Mouse (Mus musculus) forebrain, embryonic 14.5 days (tissue): ENCODE results near the gene Vars2. TPM values are rescaled to one million over a fixed set of nuclear protein-coding genes. Genes with fewer than 3 reads are reported as not detected.

Experiments used
- ATAC-seq: fragments of 200-750 bp; cut with Nextera tagmentation; 2 replicates; pipeline ENCODE4 v1.8.0; 2017; ENCODE audit warnings: mild to moderate bottlenecking, moderate library complexity
- DNase-seq: peaks from one replicate; pipeline ENCODE4 v3.0.0-alpha.2; 2015; ENCODE audit warnings: low spot score
- H3K27ac ChIP-seq: fragments of 300-500 bp; sonication (generic); 2 replicates; pipeline ENCODE4 v1.5.1; 2014; ENCODE audit warnings: low read depth, mild to moderate bottlenecking, control low read depth, low read length, moderate library complexity
- H3K27me3 ChIP-seq: fragments of 300-500 bp; sonication (generic); replicated peaks from 2 replicates; pipeline ENCODE4 v1.6.1; 2014; ENCODE audit warnings: low read length, control low read depth, mixed read lengths; ENCODE audit not compliant: control insufficient read depth, insufficient read depth
- H3K36me3 ChIP-seq: fragments of 300-500 bp; sonication (generic); 2 replicates; pipeline ENCODE4 v1.6.1; 2014; ENCODE audit warnings: low read length, control low read depth; ENCODE audit not compliant: control insufficient read depth, insufficient read depth
- H3K4me1 ChIP-seq: fragments of 300-500 bp; sonication (generic); 2 replicates; pipeline ENCODE4 v1.6.1; 2014; ENCODE audit warnings: antibody characterized with exemption, low read length, control low read depth; ENCODE audit not compliant: control insufficient read depth, insufficient read depth
- H3K4me2 ChIP-seq: fragments of 300-500 bp; sonication (generic); 2 replicates; pipeline ENCODE4 v1.6.1; 2014; ENCODE audit warnings: mild to moderate bottlenecking, control low read depth, low read length
- H3K4me3 ChIP-seq: fragments of 300-500 bp; sonication (generic); 2 replicates; pipeline ENCODE4 v1.5.1; 2014; ENCODE audit warnings: low read depth, low read length, control low read depth
- H3K9ac ChIP-seq: fragments of 300-500 bp; sonication (generic); 2 replicates; pipeline ENCODE4 v1.6.1; 2014; ENCODE audit warnings: mild to moderate bottlenecking, low read length, control low read depth, moderate library complexity
- H3K9me3 ChIP-seq: fragments of 300-500 bp; sonication (generic); replicated peaks from 2 replicates; pipeline ENCODE4 v1.6.1; 2016; ENCODE audit warnings: low read length, control low read depth, mixed read lengths; ENCODE audit not compliant: control insufficient read depth
- WGBS: fragments of 180-500 bp; shearing (Covaris S2); extraction: QIAGEN DNeasy Blood & Tissue Kit; methylation state at CpG from one replicate; pipeline ENCODE4 v1.1.7; 2014; 5-methylcytosine and 5-hydroxymethylcytosine counted together
- polyA plus RNA-seq: library from polyadenylated mRNA; unstranded; fragments of >200 nt; fragmentation: Nextera tagmentation; extraction: Ambion mirVana; gene quantifications from 2 replicates; pipeline ENCODE4 v1.2.1, GENCODE M21; 2014

The Vars2 gene
- polyA plus RNA-seq, 1 experiment from 2014 or later, result 9.3 TPM

DNA sequence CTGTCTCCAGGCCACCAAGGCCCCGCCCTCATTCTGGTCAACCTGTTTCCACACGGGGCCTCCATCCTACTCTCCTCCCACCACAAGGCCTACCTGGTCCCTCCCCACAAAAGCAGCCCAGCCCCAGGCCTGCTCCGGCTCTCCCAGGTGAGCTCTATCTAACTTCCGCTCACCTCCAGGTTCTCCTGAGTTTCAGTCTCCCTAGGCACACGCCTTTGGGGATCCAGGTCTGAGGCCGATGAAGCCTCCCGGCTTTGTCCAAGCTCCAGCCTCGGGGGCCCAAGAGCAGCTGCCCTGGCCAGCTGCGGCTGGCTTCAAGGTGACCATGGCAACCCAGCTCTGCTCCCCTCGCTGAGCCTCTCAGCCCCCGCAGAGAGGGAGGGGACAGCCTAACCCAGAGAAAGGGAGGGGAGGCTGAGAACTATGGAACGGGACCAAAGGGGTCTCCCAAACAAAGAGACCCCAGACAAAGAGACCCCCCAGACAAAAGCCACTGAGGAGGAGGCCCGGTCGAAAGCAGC, 36.4 kb upstream of the Vars2 start:
- DNase-seq, result peak; percentile 94
- Histone ChIP-seq H3K27ac (peak overlapping the region; percentile 99), H3K4me2 (peak overlapping the region; percentile 71), H3K36me3 (peaks cover 3% of the 10 kb centered on the region; the same call in 1 of the 2 replicates), H3K27me3 (no peaks in the 10 kb centered on the region), H3K9ac (peak overlapping the region; percentile 94), H3K9me3 (no peaks in the 10 kb centered on the region), H3K4me1 (peaks cover 11% of the 10 kb centered on the region), H3K4me3 (peak overlapping the region; percentile 78)
- WGBS, result 0% methylated on average over 13 of the region's 14 CpGs
- peak; percentile 63 for ATAC-seq

DNA sequence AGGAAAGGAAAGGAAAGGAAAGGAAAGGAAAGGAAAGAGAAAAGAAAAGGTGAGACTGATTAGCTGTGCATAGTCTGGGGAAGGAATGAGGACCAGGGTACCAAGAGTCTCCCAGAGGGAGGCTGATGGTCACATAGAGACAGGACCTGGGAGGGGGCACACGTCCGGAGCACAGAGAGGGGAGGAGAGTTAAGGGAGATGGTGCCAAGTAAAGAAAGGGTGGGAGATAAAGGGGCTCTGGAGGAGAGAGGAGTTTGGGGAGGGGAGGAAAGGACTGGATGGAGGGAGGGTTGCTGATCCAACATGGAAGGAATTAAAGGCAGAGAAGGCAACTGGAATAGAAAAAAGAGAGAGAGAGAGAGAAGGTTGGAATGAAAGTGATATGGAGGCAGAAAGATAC, 35.7 kb upstream of the Vars2 start:
- ATAC-seq, result no peak
- 0% methylated on average over 2 of the region's 2 CpGs for WGBS
- peak overlapping the region; percentile 78 for H3K4me3 ChIP-seq
- peak overlapping the region; percentile 94 for H3K9ac ChIP-seq
- no peaks in the 10 kb centered on the region for H3K9me3 ChIP-seq
- peaks cover 16% of the 10 kb centered on the region for H3K4me1 ChIP-seq
- peak overlapping the region; percentile 71 for H3K4me2 ChIP-seq
- no peaks in the 10 kb centered on the region for H3K27me3 ChIP-seq
- H3K36me3 ChIP-seq, result peaks cover 3% of the 10 kb centered on the region; the same call in 1 of the 2 replicates
- H3K27ac ChIP-seq, result peak overlapping the region; percentile 99
- no peak for DNase-seq

DNA sequence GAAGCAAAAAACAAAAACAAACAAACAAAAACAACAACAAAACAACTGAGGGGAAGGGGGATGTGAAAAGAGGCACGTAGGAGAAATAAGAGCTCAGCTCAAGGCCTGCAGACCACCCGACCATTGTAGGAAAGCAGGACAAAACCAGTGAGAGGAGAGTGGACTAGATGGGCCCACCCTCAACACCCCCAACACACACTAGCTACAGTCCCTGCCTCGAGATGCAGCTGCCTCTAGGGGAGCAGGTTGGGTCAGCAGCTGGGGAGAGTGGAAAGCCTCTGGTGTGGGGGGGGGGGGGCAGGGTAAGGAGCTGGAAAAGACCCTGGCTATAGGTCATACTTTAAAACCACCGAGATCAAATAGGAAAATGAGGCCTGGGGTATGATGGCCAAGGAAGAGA, 35.2 kb upstream of the Vars2 start:
- Histone ChIP-seq H3K27me3 (no peaks in the 10 kb centered on the region), H3K9me3 (no peaks in the 10 kb centered on the region), H3K4me1 (peaks cover 17% of the 10 kb centered on the region), H3K36me3 (peaks cover 3% of the 10 kb centered on the region; the same call in 1 of the 2 replicates), H3K4me2 (peak overlapping the region; percentile 71), H3K9ac (peak overlapping the region; percentile 94), H3K4me3 (peak overlapping the region; percentile 78), H3K27ac (peak overlapping the region; percentile 99)
- DNase-seq (no peak), ATAC-seq (no peak)
- 0% methylated on average over 4 of the region's 4 CpGs for WGBS

DNA sequence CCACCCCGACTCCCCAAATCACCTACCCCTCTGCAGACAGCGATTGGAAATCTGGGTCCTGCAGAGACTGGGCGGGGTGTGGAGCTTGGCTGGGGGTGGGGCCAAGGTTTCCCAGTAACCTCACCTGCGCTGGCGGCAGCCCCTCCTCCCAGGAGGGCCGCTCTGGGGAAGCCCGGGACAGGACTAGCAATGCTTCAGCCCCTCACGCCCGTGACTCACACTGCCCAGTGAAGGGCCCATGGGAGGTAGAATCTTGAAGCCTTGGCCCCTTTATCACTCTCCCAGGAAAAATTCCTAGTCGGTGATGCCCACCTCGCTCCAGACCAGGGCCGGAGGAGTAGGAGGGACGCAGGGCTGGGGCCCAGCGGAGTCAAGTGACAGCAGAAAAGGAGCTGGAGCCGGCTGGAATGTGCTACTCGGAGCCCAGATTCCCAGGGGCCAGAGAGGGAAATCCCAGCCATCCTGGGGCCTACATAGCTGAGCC, 34.6 kb upstream of the Vars2 start:
- 0% methylated on average over 16 of the region's 16 CpGs for WGBS
- no peaks in the 10 kb centered on the region for H3K27me3 ChIP-seq
- H3K9ac ChIP-seq, result peak overlapping the region; percentile 94
- H3K4me3 ChIP-seq, result peak overlapping the region; percentile 78
- peaks cover 3% of the 10 kb centered on the region; the same call in 1 of the 2 replicates for H3K36me3 ChIP-seq
- no peak for ATAC-seq
- peak overlapping the region; percentile 99 for H3K27ac ChIP-seq
- DNase-seq, result no peak
- peak overlapping the region; percentile 71 for H3K4me2 ChIP-seq
- H3K4me1 ChIP-seq, result peaks cover 23% of the 10 kb centered on the region
- no peaks in the 10 kb centered on the region for H3K9me3 ChIP-seq

DNA sequence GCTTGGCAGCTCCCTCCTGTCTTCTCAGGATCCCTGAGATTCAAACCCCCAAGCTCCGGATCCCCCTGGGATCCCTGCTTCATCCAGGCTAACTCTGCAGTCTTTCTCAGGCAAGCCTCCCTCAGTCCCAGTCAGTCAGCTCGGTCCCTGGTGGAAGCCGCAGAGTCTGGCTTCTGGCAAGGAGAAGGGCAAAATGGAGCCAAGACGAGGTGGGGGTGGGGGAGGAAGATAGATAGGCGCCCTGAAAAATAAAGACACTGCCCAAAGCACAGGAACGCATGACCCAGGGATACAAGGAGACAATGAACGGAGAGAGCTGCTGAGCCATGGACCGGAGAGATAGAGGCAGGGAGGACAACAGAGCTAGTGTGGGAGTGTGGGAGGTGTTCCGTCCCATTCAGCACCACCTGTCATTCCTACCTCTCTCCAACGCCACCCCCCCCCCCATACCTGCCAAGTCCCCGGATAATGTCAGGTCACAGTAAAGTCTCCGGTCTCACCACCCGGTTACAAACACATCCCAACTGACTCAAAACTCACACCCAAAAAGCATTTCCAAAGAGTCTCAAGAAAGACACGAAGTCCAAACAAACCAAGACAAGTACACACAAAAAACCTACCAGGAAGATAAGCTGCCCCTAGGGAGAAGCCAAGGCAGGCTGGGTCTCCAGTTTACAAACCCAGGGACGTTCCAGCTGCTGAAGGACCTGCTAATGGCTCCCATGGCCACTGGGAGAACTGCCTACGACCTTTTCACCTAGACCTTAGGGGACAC, 34.0 kb upstream of the Vars2 start:
- H3K4me1 ChIP-seq, result peaks cover 27% of the 10 kb centered on the region
- DNase-seq (peak; percentile 65), ATAC-seq (no peak)
- H3K4me3 ChIP-seq, result peak overlapping the region; percentile 78
- H3K27me3 ChIP-seq, result no peaks in the 10 kb centered on the region
- H3K27ac ChIP-seq, result peak overlapping the region; percentile 99
- no peaks in the 10 kb centered on the region for H3K9me3 ChIP-seq
- H3K36me3 ChIP-seq, result peaks cover 3% of the 10 kb centered on the region; the same call in 1 of the 2 replicates
- WGBS, result 1% methylated on average over 16 of the region's 16 CpGs
- peak overlapping the region; percentile 71 for H3K4me2 ChIP-seq
- H3K9ac ChIP-seq, result peak overlapping the region; percentile 94

DNA sequence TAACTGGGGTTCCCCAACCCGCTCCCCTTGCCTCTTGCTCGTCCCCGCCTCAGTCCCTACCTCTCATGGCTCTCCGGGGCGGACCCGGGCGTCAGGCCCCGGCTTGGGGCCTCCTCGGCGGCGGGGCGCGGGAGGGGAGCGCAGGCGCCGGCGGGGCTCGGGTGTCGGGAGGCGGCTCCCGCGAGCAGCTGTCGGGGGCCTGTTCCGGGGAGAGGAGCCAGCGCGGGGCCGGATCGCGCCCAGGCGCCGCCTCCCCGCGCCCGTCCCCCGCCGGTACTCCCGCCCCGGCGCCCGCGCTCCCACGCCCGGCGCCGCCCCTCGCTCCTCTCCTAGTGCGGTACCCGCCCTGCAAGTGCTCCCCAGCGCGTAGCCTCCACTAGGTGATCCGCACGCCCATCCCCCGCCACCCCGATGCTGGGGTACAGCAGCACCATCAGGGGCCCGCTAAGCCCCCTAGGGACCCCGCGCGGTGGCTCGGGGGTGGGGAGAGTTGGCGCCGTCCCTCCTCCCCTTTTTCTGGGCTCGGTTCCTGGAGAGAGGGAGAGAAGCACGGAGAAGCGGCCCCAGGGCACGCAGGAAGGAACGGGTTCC, 33.1 kb upstream of the Vars2 start:
- WGBS, result under 1% methylated on average over 56 of the region's 66 CpGs
- Histone ChIP-seq H3K4me1 (peaks cover 25% of the 10 kb centered on the region), H3K9me3 (no peaks in the 10 kb centered on the region), H3K4me2 (peak overlapping the region; percentile 71), H3K4me3 (peak overlapping the region; percentile 78), H3K36me3 (peaks cover 8% of the 10 kb centered on the region; the same call in 1 of the 2 replicates), H3K27ac (peak overlapping the region; percentile 99), H3K27me3 (no peaks in the 10 kb centered on the region), H3K9ac (peak overlapping the region; percentile 94)
- peak; percentile 88 for DNase-seq
- peak; percentile 57 for ATAC-seq

DNA sequence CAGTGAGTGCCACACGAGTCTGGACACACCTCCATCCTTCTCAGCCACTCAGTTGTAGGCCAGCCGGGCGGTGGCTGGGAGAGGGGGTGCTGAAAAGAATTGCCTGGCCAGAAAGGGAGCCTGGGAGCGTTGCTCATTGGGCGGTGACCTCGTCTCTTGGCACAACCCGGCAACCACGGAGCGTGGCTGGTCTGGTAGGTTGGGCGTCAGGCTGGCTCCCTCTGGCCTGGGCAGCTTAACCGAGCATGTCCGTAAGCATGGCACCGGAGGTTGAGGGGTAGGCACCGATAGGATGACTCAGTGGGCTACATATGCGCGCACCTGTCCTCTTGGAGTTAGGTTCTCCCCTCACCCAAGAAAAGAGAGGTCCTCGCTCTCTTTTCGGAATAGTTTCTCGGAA, 32.5 kb upstream of the Vars2 start:
- no peaks in the 10 kb centered on the region for H3K9me3 ChIP-seq
- peaks cover 25% of the 10 kb centered on the region for H3K4me1 ChIP-seq
- peaks cover 13% of the 10 kb centered on the region; the same call in 1 of the 2 replicates for H3K36me3 ChIP-seq
- peak overlapping the region; percentile 99 for H3K27ac ChIP-seq
- H3K9ac ChIP-seq, result peak overlapping the region; percentile 94
- DNase-seq (peak; percentile 62), ATAC-seq (no peak)
- peak overlapping the region; percentile 78 for H3K4me3 ChIP-seq
- no peaks in the 10 kb centered on the region for H3K27me3 ChIP-seq
- H3K4me2 ChIP-seq, result peak overlapping the region; percentile 71
- WGBS, result 2% methylated on average over 19 of the region's 19 CpGs

DNA sequence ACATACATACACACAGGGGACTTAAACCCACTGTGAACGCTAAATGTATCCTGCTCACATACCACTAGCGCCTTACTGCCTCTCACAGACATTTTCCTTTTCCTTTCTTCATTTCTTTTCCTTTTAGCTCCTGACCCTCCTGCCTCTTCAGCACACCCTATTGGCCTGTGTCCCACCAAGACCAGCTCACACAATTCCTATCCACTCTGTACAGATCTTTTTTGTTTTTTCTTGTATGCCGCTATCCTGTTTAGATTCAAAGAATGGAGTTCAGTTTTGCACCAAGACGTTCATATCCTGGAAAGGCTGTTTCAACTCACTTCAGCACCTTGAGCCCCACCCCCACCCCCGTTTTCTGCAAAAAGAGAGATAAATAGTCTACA, 31.1 kb upstream of the Vars2 start:
- H3K4me1 ChIP-seq, result peaks cover 25% of the 10 kb centered on the region
- ATAC-seq, result no peak
- peak overlapping the region; percentile 71 for H3K4me2 ChIP-seq
- H3K9me3 ChIP-seq, result no peaks in the 10 kb centered on the region
- H3K9ac ChIP-seq, result peak overlapping the region; percentile 78
- peaks cover 20% of the 10 kb centered on the region for H3K36me3 ChIP-seq
- 12% methylated on average over 5 of the region's 5 CpGs for WGBS
- peak overlapping the region; percentile 99 for H3K27ac ChIP-seq
- H3K4me3 ChIP-seq, result peak overlapping the region; percentile 41
- no peak for DNase-seq
- no peaks in the 10 kb centered on the region for H3K27me3 ChIP-seq
